Mouse (Mus musculus) testis, adult 2 months (tissue): ENCODE measurements at regions not wholly inside any gene's neighbourhood (a gene's known extent, or its start where the extent isn't known, plus 50 kb on each side); places are given as distances from the start of the nearest gene placed in this dataset.
A peak's percentile ranks its signal among the peaks of the same experiment; 100 is the strongest.

Source experiments
- H3K27ac ChIP-seq: fragments of 200-500 bp; 2 replicates; pipeline ENCODE4 v1.5.1; 2012; ENCODE audit warnings: low read depth, low read length; ENCODE audit not compliant: control insufficient read depth, insufficient read depth
- H3K27me3 ChIP-seq: fragments of 200-500 bp; 2 replicates; pipeline ENCODE4 v1.6.1; 2012; ENCODE audit warnings: mild to moderate bottlenecking, low read length, moderate library complexity; ENCODE audit not compliant: control insufficient read depth, insufficient read depth
- H3K36me3 ChIP-seq: fragments of 200-500 bp; 2 replicates; pipeline ENCODE4 v1.6.1; 2012; ENCODE audit warnings: mild to moderate bottlenecking, low read length; ENCODE audit not compliant: control insufficient read depth, insufficient read depth
- H3K4me1 ChIP-seq: fragments of 200-500 bp; 2 replicates; pipeline ENCODE4 v1.6.1; 2012; ENCODE audit warnings: low read length; ENCODE audit not compliant: control insufficient read depth, insufficient read depth
- H3K4me3 ChIP-seq: fragments of 200-500 bp; 2 replicates; pipeline ENCODE4 v1.5.1; 2012; ENCODE audit warnings: low read depth, mild to moderate bottlenecking, low read length, moderate library complexity, mixed read lengths; ENCODE audit not compliant: control insufficient read depth
- CTCF ChIP-seq: fragments of 200-500 bp; IDR thresholded peaks from 2 replicates; pipeline ENCODE4 v1.5.1; 2012; ENCODE audit warnings: low read depth, mild to moderate bottlenecking, inconsistent platforms, low read length, moderate library complexity; ENCODE audit not compliant: control insufficient read depth, insufficient read depth, insufficient replicate concordance
- POLR2A ChIP-seq: fragments of 200-500 bp; IDR thresholded peaks from 2 replicates; pipeline ENCODE4 v1.6.1; 2012; ENCODE audit warnings: low read depth, mild to moderate bottlenecking, inconsistent platforms, low read length, moderate library complexity; ENCODE audit not compliant: control insufficient read depth

- Histone ChIP-seq H3K4me1 (no peaks in the 10 kb centered on the region), H3K27ac (no peak overlapping the region), H3K4me3 (no peak overlapping the region), H3K27me3 (no peaks in the 10 kb centered on the region), H3K36me3 (no peaks in the 10 kb centered on the region)
- TF ChIP-seq CTCF (no peak), POLR2A (no peak)
Observed at GRCm38 (mm10) chr4:4518741-4519140, 274.4 kb downstream of the Impad1 start.

GRCm38 (mm10) chr4:4513351-4513750, 279.8 kb downstream of the Impad1 start:
- Histone ChIP-seq H3K4me1 (no peaks in the 10 kb centered on the region), H3K27me3 (no peaks in the 10 kb centered on the region), H3K4me3 (no peak overlapping the region), H3K27ac (no peak overlapping the region), H3K36me3 (no peaks in the 10 kb centered on the region)
- TF ChIP-seq POLR2A (no peak), CTCF (no peak)

- no peak overlapping the region for H3K27ac ChIP-seq
- H3K4me3 ChIP-seq: no peak overlapping the region
- H3K27me3 ChIP-seq: no peaks in the 10 kb centered on the region
- TF ChIP-seq CTCF: no peak
- TF ChIP-seq POLR2A: no peak
- H3K4me1 ChIP-seq: no peaks in the 10 kb centered on the region
- H3K36me3 ChIP-seq: no peaks in the 10 kb centered on the region
Observed at GRCm38 (mm10) chr4:4510180-4510920, 282.8 kb downstream of the Impad1 start.

- Histone ChIP-seq H3K36me3 (no peaks in the 10 kb centered on the region), H3K4me1 (no peaks in the 10 kb centered on the region), H3K27ac (no peak overlapping the region), H3K27me3 (no peaks in the 10 kb centered on the region), H3K4me3 (no peak overlapping the region)
- no peak for TF ChIP-seq CTCF
- TF ChIP-seq POLR2A: no peak
Observed at GRCm38 (mm10) chr4:4509296-4509695, 283.9 kb downstream of the Impad1 start.

- Histone ChIP-seq H3K27ac (no peak overlapping the region), H3K4me1 (no peaks in the 10 kb centered on the region), H3K36me3 (no peaks in the 10 kb centered on the region), H3K27me3 (no peaks in the 10 kb centered on the region), H3K4me3 (no peak overlapping the region)
- no peak for TF ChIP-seq CTCF
- no peak for TF ChIP-seq POLR2A
Observed at GRCm38 (mm10) chr4:4497199-4497598, 296.0 kb downstream of the Impad1 start.

- no peaks in the 10 kb centered on the region for H3K4me1 ChIP-seq
- no peak overlapping the region for H3K4me3 ChIP-seq
Observed at GRCm38 (mm10) chr4:4496181-4496580, 297.0 kb downstream of the Impad1 start.

GRCm38 (mm10) chr4:4465169-4465714, 327.9 kb downstream of the Impad1 start:
- Histone ChIP-seq H3K4me3 (peak overlapping the region; percentile 54; the same call in 1 of the 2 replicates), H3K27ac (no peak overlapping the region)

More at GRCm38 (mm10) chr4:4496181-4496580, 297.0 kb downstream of the Impad1 start:
- Histone ChIP-seq H3K27ac (no peak overlapping the region), H3K27me3 (no peaks in the 10 kb centered on the region), H3K36me3 (no peaks in the 10 kb centered on the region)
- TF ChIP-seq CTCF (no peak), POLR2A (no peak)

More at GRCm38 (mm10) chr4:4465169-4465714, 327.9 kb downstream of the Impad1 start:
- H3K27me3 ChIP-seq: no peaks in the 10 kb centered on the region
- H3K36me3 ChIP-seq: no peaks in the 10 kb centered on the region
- TF ChIP-seq POLR2A (no peak), CTCF (no peak)
- 0 out of 2 replicates have a peak, but pooled peaks cover 3% of the 10 kb centered on the region for H3K4me1 ChIP-seq
